Mouse (Mus musculus) T-helper 2 cell (primary cell): ENCODE data around the gene Cyp2c23.

ENCODE experiments used
- in situ Hi-C: fragments of 300-600 bp; cut with MboI, MseI; formaldehyde crosslinking; loops from one replicate; pipeline ENCODE4 v1.15.1; 2025; ENCODE audit warnings: high pct_unique_total_duplicates

Cyp2c23 gene

DNA sequence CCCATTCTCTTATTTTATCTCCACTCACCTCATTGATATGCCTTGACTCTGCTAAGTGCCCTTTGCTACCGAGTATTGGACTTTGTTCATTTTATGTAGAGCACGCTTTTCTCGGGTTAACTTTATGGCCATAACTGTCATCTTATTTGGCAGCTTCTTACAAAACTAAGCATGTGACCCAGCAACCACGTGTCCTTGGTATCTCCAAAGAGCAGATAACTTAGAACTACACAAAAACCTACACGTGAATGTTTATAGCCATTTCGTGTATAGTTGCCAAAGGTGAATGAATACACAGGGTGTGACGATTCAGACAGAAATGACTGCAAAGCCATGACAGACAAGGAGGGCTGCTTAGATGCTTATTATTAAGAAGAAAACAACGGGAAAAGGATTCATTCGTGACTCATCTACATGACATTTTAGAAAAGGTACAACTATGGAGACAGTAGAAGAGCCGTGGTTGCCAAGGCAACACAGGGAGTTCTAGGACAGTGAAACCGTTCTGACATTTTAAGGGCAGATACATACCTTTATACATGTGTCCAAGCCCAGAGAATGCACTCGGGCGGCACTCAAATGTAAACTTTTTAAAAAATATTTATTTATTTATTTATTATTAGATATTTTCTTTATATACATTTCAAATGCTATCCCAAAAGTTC lies 4.0 kb downstream of the Cyp2c23 start:
- in situ Hi-C loops = no loop called here

- in situ Hi-C loops = no loop called here
These were observed 5.9 kb downstream of the Cyp2c23 start for GRCm38 (mm10) chr19:44023066-44023465.

DNA sequence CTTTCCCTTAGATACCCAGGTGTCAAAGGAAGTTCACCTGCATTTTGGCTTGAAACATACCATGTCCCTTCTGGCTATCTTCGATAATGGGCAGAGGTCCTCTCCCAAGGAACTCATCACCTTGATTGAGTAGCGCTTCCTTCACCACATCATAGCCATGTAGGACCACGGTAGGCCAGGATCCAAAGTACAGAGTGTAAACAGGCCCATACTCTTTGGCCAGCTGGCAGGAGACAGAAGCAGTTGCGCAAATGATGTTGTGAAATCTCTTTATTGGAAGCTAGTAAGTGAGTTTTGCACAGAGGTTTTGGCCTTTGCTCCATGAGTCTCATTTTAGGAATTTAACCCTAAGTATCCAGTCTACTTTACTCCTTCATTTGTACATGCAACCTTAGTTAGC lies 7.5 kb downstream of the Cyp2c23 start:
- in situ Hi-C loops = no loop called here

DNA sequence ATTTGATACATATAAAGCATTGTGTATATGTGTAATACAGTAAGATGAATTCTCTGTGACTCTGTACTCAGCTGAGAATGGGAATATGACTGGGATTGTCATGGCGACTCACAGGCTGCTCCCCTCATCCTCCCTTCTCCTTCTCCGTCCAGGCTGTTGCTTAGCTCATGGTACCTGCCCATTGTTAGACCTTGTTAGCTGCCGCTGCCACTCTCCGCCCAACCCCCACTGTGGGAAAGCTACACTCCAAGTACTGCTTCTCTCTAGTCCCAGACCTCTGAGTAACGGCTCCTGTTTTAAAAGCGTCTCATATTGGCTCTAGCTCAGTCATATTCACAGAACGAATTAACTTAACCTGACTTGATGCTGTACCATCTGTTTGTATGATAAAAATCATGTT lies 9.3 kb downstream of the Cyp2c23 start:
- in situ Hi-C loops = loop anchor here (10.0 kb wide), 1 partner anchor 1085 kb away; no protein-coding TSS in a partner anchor

DNA sequence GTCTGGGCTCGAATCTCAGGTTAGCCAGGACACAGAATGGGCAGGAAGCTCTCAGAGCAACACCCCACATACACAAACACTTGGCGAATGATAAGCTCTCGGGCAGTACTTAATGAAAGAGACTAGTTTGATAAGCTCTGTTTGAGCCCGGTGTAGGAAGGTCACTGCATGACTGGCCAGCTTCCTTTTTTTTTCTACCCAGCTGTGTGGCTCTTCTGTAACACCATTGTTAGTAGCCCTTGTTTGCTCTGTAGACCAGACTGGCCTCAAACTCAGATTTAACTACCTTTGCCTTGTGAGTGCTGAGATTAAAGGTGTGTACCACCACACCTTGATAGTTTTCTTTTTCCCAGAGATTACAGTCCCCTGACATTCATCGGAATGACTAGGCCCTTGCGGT lies 15.1 kb downstream of the Cyp2c23 start:
- in situ Hi-C loops = loop anchor here (10.0 kb wide), 1 partner anchor 1091 kb away; no protein-coding TSS in a partner anchor

DNA sequence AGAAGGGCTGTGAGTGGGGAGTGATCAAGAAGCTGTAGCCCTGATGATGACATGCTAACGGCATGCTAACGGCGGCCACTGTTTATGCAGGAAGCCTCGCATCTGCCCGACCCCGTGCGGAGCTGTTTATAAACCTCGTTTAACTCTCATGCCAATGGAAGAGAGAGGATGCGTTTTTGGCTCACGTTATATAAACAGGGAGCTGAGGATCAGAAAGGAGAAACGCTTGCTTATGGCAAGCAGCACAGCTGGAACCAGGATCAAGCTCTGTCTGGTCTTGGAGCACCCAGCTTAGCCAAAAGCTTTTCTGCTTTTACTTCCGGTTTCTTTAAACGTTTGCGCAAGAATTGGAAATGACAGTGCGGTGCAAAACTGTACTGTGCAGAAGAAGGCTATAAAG lies 20.2 kb downstream of the Cyp2c23 start:
- in situ Hi-C loops = no loop called here

GRCm38 (mm10) chr19:44007186-44007585 lies 21.8 kb downstream of the Cyp2c23 start:
- in situ Hi-C loops = no loop called here

DNA sequence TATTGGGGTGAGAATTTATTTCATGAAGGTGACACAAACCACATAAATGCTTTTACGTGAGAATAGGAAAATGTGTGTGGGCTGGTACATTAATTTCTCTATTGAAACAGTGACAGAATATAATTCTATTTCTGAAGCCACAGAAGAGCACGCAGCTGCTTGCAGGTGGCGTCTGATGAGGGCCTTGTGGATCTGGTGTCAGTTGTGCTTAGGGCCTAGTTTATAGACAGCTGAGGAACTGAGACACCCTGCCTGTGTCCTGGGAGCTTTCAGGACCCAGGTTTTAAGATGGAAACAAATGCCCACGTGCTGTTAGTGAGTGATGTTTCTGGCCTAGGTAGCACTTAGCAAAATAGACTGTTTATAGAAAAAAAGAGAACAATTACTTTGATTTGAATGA lies 24.0 kb downstream of the Cyp2c23 start:
- in situ Hi-C loops = no loop called here

DNA sequence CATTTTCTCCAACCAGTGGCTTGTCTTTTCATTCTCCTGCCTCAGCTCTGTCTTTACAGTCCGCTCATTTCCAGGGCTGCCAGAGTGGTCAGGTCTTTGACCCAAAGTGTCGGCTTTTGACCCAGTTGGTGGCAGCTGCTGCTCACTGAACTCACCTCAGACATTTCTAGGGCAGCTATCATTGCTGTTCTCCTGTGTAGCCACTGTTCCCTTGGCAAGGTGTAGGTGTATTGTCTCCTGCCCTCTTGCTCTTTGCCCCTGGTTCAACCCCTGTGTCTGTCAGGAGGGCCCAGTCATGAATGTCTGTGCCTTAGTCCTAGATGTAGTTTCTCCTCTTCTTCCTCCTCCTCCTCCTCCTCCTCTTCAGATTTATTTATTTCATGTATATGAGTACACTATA lies 24.7 kb downstream of the Cyp2c23 start:
- in situ Hi-C loops = no loop called here

- in situ Hi-C loops = no loop called here
These were observed 28.3 kb downstream of the Cyp2c23 start for GRCm38 (mm10) chr19:44000720-44001119.

- in situ Hi-C loops = no loop called here
These were observed 28.9 kb downstream of the Cyp2c23 start for GRCm38 (mm10) chr19:44000061-44000460.

- in situ Hi-C loops = loop anchor here (10.0 kb wide), 1 partner anchor 1816 kb away; the partner anchor contains the start of gene Kcnip2
These were observed 30.0 kb downstream of the Cyp2c23 start for GRCm38 (mm10) chr19:43998802-43999527.

DNA sequence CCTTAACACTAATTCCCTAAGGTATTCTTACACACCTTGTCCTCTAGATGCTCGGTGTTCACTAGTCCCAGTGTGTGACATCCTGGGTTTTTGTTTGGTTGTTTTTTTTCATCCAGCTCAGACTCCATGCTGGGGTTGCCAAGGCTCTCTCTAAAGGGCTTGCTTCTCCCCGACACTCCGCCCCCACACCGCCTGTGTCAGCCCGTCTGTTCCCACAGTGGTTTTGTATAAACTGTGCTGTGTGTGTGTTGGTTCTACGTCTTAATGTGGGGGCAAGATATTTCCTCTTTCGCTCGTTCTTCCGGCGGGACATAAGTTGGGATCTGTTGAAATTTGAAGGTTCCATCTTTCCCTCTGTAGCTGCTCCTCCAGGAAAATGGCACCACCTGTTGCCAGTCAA lies 30.9 kb downstream of the Cyp2c23 start:
- in situ Hi-C loops = loop anchor here (10.0 kb wide), 1 partner anchor 1817 kb away; the partner anchor contains the start of gene Kcnip2

GRCm38 (mm10) chr19:43995427-43995826 lies 33.6 kb downstream of the Cyp2c23 start:
- in situ Hi-C loops = loop anchor here (10.0 kb wide), 1 partner anchor 1819 kb away; the partner anchor contains the start of gene Kcnip2

- in situ Hi-C loops = loop anchor here (10.0 kb wide), 1 partner anchor 1822 kb away; the partner anchor contains the start of gene Kcnip2
These were observed 36.5 kb downstream of the Cyp2c23 start for GRCm38 (mm10) chr19:43992464-43992863.

- in situ Hi-C loops = loop anchor here (10.0 kb wide), 1 partner anchor 1824 kb away; the partner anchor contains the start of gene Kcnip2
These were observed 38.6 kb downstream of the Cyp2c23 start for GRCm38 (mm10) chr19:43990362-43990761.

GRCm38 (mm10) chr19:43986069-43986794 lies 42.8 kb downstream of the Cyp2c23 start, which contains the start of gene Cpn1:
Gene Cpn1, minus strand, starts transcription at chr19:43986556.
- in situ Hi-C loops = no loop called here

GRCm38 (mm10) chr19:43981992-43982391 lies 47.0 kb downstream of the Cyp2c23 start:
- in situ Hi-C loops = no loop called here

DNA sequence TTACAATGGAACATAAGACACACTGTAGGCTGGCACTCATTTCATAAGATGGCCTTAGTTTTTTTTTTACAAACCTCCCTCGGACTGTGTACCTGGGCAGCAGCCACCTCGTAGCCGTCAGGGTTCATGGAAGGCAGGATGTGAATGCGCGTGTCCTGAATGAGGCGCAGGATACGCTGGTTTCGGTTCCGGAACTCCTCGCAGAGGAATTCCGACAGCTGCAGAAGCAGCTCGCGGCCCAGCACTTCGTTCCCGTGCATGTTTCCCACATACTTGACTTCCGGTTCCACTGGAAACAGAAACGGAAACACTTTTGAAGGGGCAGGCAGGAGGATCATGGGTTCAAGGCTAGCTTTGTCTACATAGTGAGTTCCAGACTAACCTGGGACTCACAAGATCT lies 48.3 kb downstream of the Cyp2c23 start:
- in situ Hi-C loops = no loop called here

GRCm38 (mm10) chr19:43977799-43978198 lies 51.2 kb downstream of the Cyp2c23 start:
- in situ Hi-C loops = no loop called here

- in situ Hi-C loops = no loop called here
These were observed 52.3 kb downstream of the Cyp2c23 start for GRCm38 (mm10) chr19:43976661-43977060.

DNA sequence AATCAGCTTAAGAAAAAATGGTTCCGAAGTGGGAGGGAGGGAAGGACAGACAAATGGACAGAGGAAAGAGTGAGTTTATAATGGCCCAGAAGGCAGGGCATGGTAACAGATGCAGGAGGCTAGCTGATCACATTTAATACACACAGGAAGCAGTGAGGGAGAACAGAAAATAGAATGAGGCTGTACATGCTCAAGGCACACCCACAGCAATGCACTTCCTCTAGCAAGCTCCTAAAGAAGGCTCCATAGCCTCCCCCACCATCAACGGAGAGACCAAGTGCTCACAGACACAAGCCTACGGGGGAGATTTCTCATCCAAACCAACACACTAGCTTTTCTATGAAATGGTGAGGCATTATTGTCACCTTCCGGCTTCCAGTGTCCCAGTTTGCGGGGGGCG lies 54.8 kb downstream of the Cyp2c23 start:
- in situ Hi-C loops = no loop called here
